Mouse (Mus musculus) erythroid progenitor cell, adult 5-6 weeks (primary cell): ENCODE results near the gene Prrt2. TPM values are rescaled to one million over a fixed set of nuclear protein-coding genes. Genes with fewer than 3 reads are reported as not detected.
A peak's percentile ranks its signal among the peaks of the same experiment; 100 is the strongest.

ENCODE experiments used
- ATAC-seq: replicated peaks from 2 replicates; pipeline ENCODE4 v1.8.0; 2016; ENCODE audit warnings: moderate number of reproducible peaks, mild to moderate bottlenecking, moderate TSS enrichment, inconsistent platforms; ENCODE audit not compliant: poor library complexity, low FRiP score, severe bottlenecking
- total RNA-seq, 2 experiments: library from RNA; stranded (forward) in 1 of 2; stranded (reverse) in 1 of 2; fragments of 150-400 nt in 1 of 2; fragments of 186-747, 209-891 nt in 1 of 2; gene quantifications; 2 replicates each; pipeline versions ENCODE4 v1.2.3 to v1.2.4; 2015 to 2017; ENCODE audit warnings: low replicate concordance in 2 of 2

Prrt2 gene
- total RNA-seq, 2 experiments from 2014 or later = 0.84 TPM; not detected in 1

GRCm38 (mm10) chr7:127008239-127009019 is 12.6 kb downstream of the Prrt2 start:
- ATAC-seq = peak; percentile 60

- ATAC-seq = no peak
These were observed 13.5 kb downstream of the Prrt2 start for GRCm38 (mm10) chr7:127007313-127008024.

GRCm38 (mm10) chr7:127004122-127004875 is 16.7 kb downstream of the Prrt2 start:
- ATAC-seq = no peak

GRCm38 (mm10) chr7:127003620-127004019 is 17.4 kb downstream of the Prrt2 start:
- no peak for ATAC-seq

GRCm38 (mm10) chr7:126999568-126999967 is 21.4 kb downstream of the Prrt2 start:
- no peak for ATAC-seq

GRCm38 (mm10) chr7:126996449-126996848 is 24.6 kb downstream of the Prrt2 start:
- no peak for ATAC-seq

GRCm38 (mm10) chr7:126988816-126989215 is 32.2 kb downstream of the Prrt2 start:
- ATAC-seq = no peak

- peak; percentile 64 for ATAC-seq
These were observed 34.7 kb downstream of the Prrt2 start for GRCm38 (mm10) chr7:126986319-126986718.

- no peak for ATAC-seq
These were observed 36.2 kb downstream of the Prrt2 start for GRCm38 (mm10) chr7:126984667-126985444.

- ATAC-seq = no peak
These were observed 37.9 kb downstream of the Prrt2 start for GRCm38 (mm10) chr7:126983113-126983512.

GRCm38 (mm10) chr7:126982054-126982453 is 39.0 kb downstream of the Prrt2 start:
- no peak for ATAC-seq

GRCm38 (mm10) chr7:126981601-126982000 is 39.4 kb downstream of the Prrt2 start:
- no peak for ATAC-seq

GRCm38 (mm10) chr7:126978841-126979240 is 42.2 kb downstream of the Prrt2 start:
- no peak for ATAC-seq

GRCm38 (mm10) chr7:126976878-126977459 is 44.0 kb downstream of the Prrt2 start:
- 0 out of 2 replicates have a peak, but pooled peaks have one; percentile 13 for ATAC-seq

- ATAC-seq = peak; percentile 94
These were observed 44.8 kb downstream of the Prrt2 start, which contains the start of gene Cdiptos for GRCm38 (mm10) chr7:126975950-126976866. Gene Cdiptos (minus strand): TSS chr7:126976098.

GRCm38 (mm10) chr7:126975893-126975949 is 45.3 kb downstream of the Prrt2 start, which contains the start of gene Cdipt:
Gene Cdipt (plus strand): TSS chr7:126975914.
- ATAC-seq = no peak

GRCm38 (mm10) chr7:126975493-126975892 is 45.5 kb downstream of the Prrt2 start:
- no peak for ATAC-seq
